Mouse (Mus musculus): Measurements from ENCODE around the gene Zwilch. TPM values are rescaled to one million over a fixed set of nuclear protein-coding genes. Genes with fewer than 3 reads are reported as not detected.
"Not testable (repeated sequence)": the region's sequence is repeated elsewhere in the genome, so short reads cannot be mapped to it uniquely, and the experiment has no call there.

Gene Zwilch
- polyA plus RNA-seq, 1 experiment from 2014 or later, result 24.3 TPM

GRCm38 (mm10) chr9:64216090-64216489 lies 43.2 kb upstream of the Zwilch start:
- H3K4me3 ChIP-seq (ENCODE audit: low read depth, low read length), result no peak overlapping the region
- no peaks in the 10 kb centered on the region for H3K9me3 ChIP-seq (replicated peaks; ENCODE audit: control insufficient read depth, low read length)
- 0 out of 2 replicates have a peak, but pooled peaks cover 5% of the 10 kb centered on the region for H3K36me3 ChIP-seq (ENCODE audit: control insufficient read depth, insufficient read depth, low read length)
- peaks cover 12% of the 10 kb centered on the region for H3K4me1 ChIP-seq (ENCODE audit: control insufficient read depth, insufficient read depth, low read length)
- no peak for ATAC-seq (replicated peaks; ENCODE audit: insufficient number of reproducible peaks, low FRiP score, low TSS enrichment)
- no peak overlapping the region for H3K9ac ChIP-seq (ENCODE audit: low read depth, low read length)
- no peak overlapping the region for H3K4me2 ChIP-seq
- WGBS (ENCODE audit: insufficient replicate concordance), result 64% methylated on average over 4 of the region's 4 CpGs
- H3K27ac ChIP-seq (ENCODE audit: low read depth, low read length), result no peak overlapping the region
- H3K27me3 ChIP-seq (ENCODE audit: control insufficient read depth, insufficient read depth, low read length), result no peaks in the 10 kb centered on the region

GRCm38 (mm10) chr9:64214452-64214851 lies 41.5 kb upstream of the Zwilch start:
- no peak overlapping the region for H3K27ac ChIP-seq (ENCODE audit: low read depth, low read length)
- H3K4me3 ChIP-seq (ENCODE audit: low read depth, low read length), result no peak overlapping the region
- H3K36me3 ChIP-seq (ENCODE audit: control insufficient read depth, insufficient read depth, low read length), result 0 out of 2 replicates have a peak, but pooled peaks cover 5% of the 10 kb centered on the region
- H3K4me2 ChIP-seq, result no peak overlapping the region
- no peaks in the 10 kb centered on the region for H3K27me3 ChIP-seq (ENCODE audit: control insufficient read depth, insufficient read depth, low read length)
- H3K4me1 ChIP-seq (ENCODE audit: control insufficient read depth, insufficient read depth, low read length), result peaks cover 9% of the 10 kb centered on the region
- WGBS (ENCODE audit: insufficient replicate concordance), result 86% methylated on average over 17 of the region's 17 CpGs
- H3K9ac ChIP-seq (ENCODE audit: low read depth, low read length), result no peak overlapping the region
- no peak for ATAC-seq (replicated peaks; ENCODE audit: insufficient number of reproducible peaks, low FRiP score, low TSS enrichment)
- H3K9me3 ChIP-seq (replicated peaks; ENCODE audit: control insufficient read depth, low read length), result no peaks in the 10 kb centered on the region

- Histone ChIP-seq H3K4me3 (ENCODE audit: low read depth, low read length) (no peak overlapping the region), H3K36me3 (ENCODE audit: control insufficient read depth, insufficient read depth, low read length) (peaks cover 13% of the 10 kb centered on the region), H3K4me2 (no peak overlapping the region), H3K4me1 (ENCODE audit: control insufficient read depth, insufficient read depth, low read length) (no peaks in the 10 kb centered on the region), H3K9me3 (replicated peaks; ENCODE audit: control insufficient read depth, low read length) (no peaks in the 10 kb centered on the region), H3K9ac (ENCODE audit: low read depth, low read length) (no peak overlapping the region), H3K27ac (ENCODE audit: low read depth, low read length) (no peak overlapping the region), H3K27me3 (ENCODE audit: control insufficient read depth, insufficient read depth, low read length) (no peaks in the 10 kb centered on the region)
- WGBS (ENCODE audit: insufficient replicate concordance), result 85% methylated on average over 3 of the region's 3 CpGs
- no peak for ATAC-seq (replicated peaks; ENCODE audit: insufficient number of reproducible peaks, low FRiP score, low TSS enrichment)
Observed at GRCm38 (mm10) chr9:64207509-64208084, 34.7 kb upstream of the Zwilch start.

- Histone ChIP-seq H3K4me3 (ENCODE audit: low read depth, low read length) (no peak overlapping the region), H3K27me3 (ENCODE audit: control insufficient read depth, insufficient read depth, low read length) (no peaks in the 10 kb centered on the region), H3K9me3 (replicated peaks; ENCODE audit: control insufficient read depth, low read length) (no peaks in the 10 kb centered on the region), H3K36me3 (ENCODE audit: control insufficient read depth, insufficient read depth, low read length) (peaks cover 13% of the 10 kb centered on the region), H3K27ac (ENCODE audit: low read depth, low read length) (no peak overlapping the region), H3K9ac (ENCODE audit: low read depth, low read length) (no peak overlapping the region), H3K4me2 (no peak overlapping the region), H3K4me1 (ENCODE audit: control insufficient read depth, insufficient read depth, low read length) (no peaks in the 10 kb centered on the region)
- ATAC-seq (replicated peaks; ENCODE audit: insufficient number of reproducible peaks, low FRiP score, low TSS enrichment), result no peak
Observed at GRCm38 (mm10) chr9:64202866-64203265, 30.0 kb upstream of the Zwilch start.

- no peak overlapping the region for H3K4me3 ChIP-seq (ENCODE audit: low read depth, low read length)
- no peaks in the 10 kb centered on the region for H3K27me3 ChIP-seq (ENCODE audit: control insufficient read depth, insufficient read depth, low read length)
- no peak overlapping the region for H3K4me2 ChIP-seq
- H3K36me3 ChIP-seq (ENCODE audit: control insufficient read depth, insufficient read depth, low read length), result peaks cover 13% of the 10 kb centered on the region
- H3K9ac ChIP-seq (ENCODE audit: low read depth, low read length), result no peak overlapping the region
- H3K4me1 ChIP-seq (ENCODE audit: control insufficient read depth, insufficient read depth, low read length), result no peaks in the 10 kb centered on the region
- no peaks in the 10 kb centered on the region for H3K9me3 ChIP-seq (replicated peaks; ENCODE audit: control insufficient read depth, low read length)
- ATAC-seq (replicated peaks; ENCODE audit: insufficient number of reproducible peaks, low FRiP score, low TSS enrichment), result no peak
- no peak overlapping the region for H3K27ac ChIP-seq (ENCODE audit: low read depth, low read length)
Observed at GRCm38 (mm10) chr9:64202331-64202730, 29.4 kb upstream of the Zwilch start.

- 79% methylated on average over 2 of the region's 2 CpGs for WGBS (ENCODE audit: insufficient replicate concordance)
- Histone ChIP-seq H3K27ac (ENCODE audit: low read depth, low read length) (no peak overlapping the region), H3K36me3 (ENCODE audit: control insufficient read depth, insufficient read depth, low read length) (peaks cover 13% of the 10 kb centered on the region), H3K27me3 (ENCODE audit: control insufficient read depth, insufficient read depth, low read length) (no peaks in the 10 kb centered on the region), H3K4me1 (ENCODE audit: control insufficient read depth, insufficient read depth, low read length) (0 out of 2 replicates have a peak, but pooled peaks cover 4% of the 10 kb centered on the region), H3K4me2 (no peak overlapping the region), H3K9me3 (replicated peaks; ENCODE audit: control insufficient read depth, low read length) (no peaks in the 10 kb centered on the region), H3K4me3 (ENCODE audit: low read depth, low read length) (no peak overlapping the region), H3K9ac (ENCODE audit: low read depth, low read length) (no peak overlapping the region)
- ATAC-seq (replicated peaks; ENCODE audit: insufficient number of reproducible peaks, low FRiP score, low TSS enrichment), result no peak
Observed at GRCm38 (mm10) chr9:64199897-64200296, 27.0 kb upstream of the Zwilch start.

GRCm38 (mm10) chr9:64198763-64199418 lies 26.0 kb upstream of the Zwilch start:
- H3K4me3 ChIP-seq (ENCODE audit: low read depth, low read length); H3K27ac ChIP-seq (ENCODE audit: low read depth, low read length); H3K4me2 ChIP-seq; H3K36me3 ChIP-seq (ENCODE audit: control insufficient read depth, insufficient read depth, low read length); H3K9ac ChIP-seq (ENCODE audit: low read depth, low read length); H3K9me3 ChIP-seq (replicated peaks; ENCODE audit: control insufficient read depth, low read length); H3K4me1 ChIP-seq (ENCODE audit: control insufficient read depth, insufficient read depth, low read length); ATAC-seq (replicated peaks; ENCODE audit: insufficient number of reproducible peaks, low FRiP score, low TSS enrichment); H3K27me3 ChIP-seq (ENCODE audit: control insufficient read depth, insufficient read depth, low read length): not testable (repeated sequence)
- WGBS (ENCODE audit: insufficient replicate concordance), result 71% methylated on average over 7 of the region's 7 CpGs

- Histone ChIP-seq H3K9me3 (replicated peaks; ENCODE audit: control insufficient read depth, low read length) (no peaks in the 10 kb centered on the region), H3K4me2 (no peak overlapping the region), H3K4me3 (ENCODE audit: low read depth, low read length) (no peak overlapping the region), H3K9ac (ENCODE audit: low read depth, low read length) (no peak overlapping the region), H3K27me3 (ENCODE audit: control insufficient read depth, insufficient read depth, low read length) (no peaks in the 10 kb centered on the region), H3K4me1 (ENCODE audit: control insufficient read depth, insufficient read depth, low read length) (0 out of 2 replicates have a peak, but pooled peaks cover 4% of the 10 kb centered on the region), H3K36me3 (ENCODE audit: control insufficient read depth, insufficient read depth, low read length) (peaks cover 10% of the 10 kb centered on the region), H3K27ac (ENCODE audit: low read depth, low read length) (no peak overlapping the region)
- no peak for ATAC-seq (replicated peaks; ENCODE audit: insufficient number of reproducible peaks, low FRiP score, low TSS enrichment)
- 82% methylated on average over 5 of the region's 5 CpGs for WGBS (ENCODE audit: insufficient replicate concordance)
Observed at GRCm38 (mm10) chr9:64198068-64198762, 25.3 kb upstream of the Zwilch start.
